Mouse (Mus musculus): ENCODE measurements at regions not wholly inside any gene's neighbourhood (a gene's known extent, or its start where the extent isn't known, plus 50 kb on each side); places are given as distances from the start of the nearest gene placed in this dataset.

DNA sequence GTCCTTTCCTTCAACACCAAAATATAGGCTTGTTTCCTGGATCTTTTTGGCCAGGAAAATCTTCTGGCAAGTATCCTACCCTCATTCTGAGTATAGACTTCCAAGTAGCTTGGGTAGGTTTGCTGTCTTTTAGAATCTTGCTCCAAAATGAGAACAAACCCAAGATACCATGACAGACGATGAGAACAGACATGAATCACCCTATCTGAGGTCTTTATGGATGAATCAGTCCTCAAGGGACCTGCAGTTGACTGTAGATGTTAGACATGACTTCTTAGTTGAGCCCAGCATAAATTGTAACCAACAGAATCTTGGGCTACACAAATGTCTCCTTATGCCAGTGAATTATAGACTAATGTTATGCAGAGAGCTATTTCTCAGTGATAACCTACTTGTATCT, 114.3 kb upstream of the Dkk2 start:
- TF ChIP-seq CTCF (IDR thresholded peaks at IDR 0.05; ENCODE audit: control insufficient read depth, insufficient read depth, insufficient replicate concordance, low read depth, low read length) (no peak), POLR2A (IDR thresholded peaks at IDR 0.05; ENCODE audit: control insufficient read depth, low read depth, low read length) (no peak)
